Mouse (Mus musculus) liver, adult 2 months (tissue): ENCODE data around the gene Slc9a9. TPM values are rescaled to one million over a fixed set of nuclear protein-coding genes. Genes with fewer than 3 reads are reported as not detected.

Experiments used
- DNase-seq: peaks from one replicate; pipeline ENCODE4 v3.0.0-alpha.2; 2011; ENCODE audit warnings: low read depth, low spot score; ENCODE audit errors: extremely low read depth
- H3K27ac ChIP-seq: fragments of 200-500 bp; replicated peaks from 2 replicates; pipeline ENCODE4 v1.5.1; 2012; ENCODE audit warnings: low read depth, mild to moderate bottlenecking, control low read depth, inconsistent platforms, low read length; ENCODE audit not compliant: insufficient read depth
- H3K27me3 ChIP-seq: fragments of 200-500 bp; 2 replicates; pipeline ENCODE4 v1.6.1; 2012; ENCODE audit warnings: mild to moderate bottlenecking, moderate library complexity, low read length, inconsistent platforms; ENCODE audit not compliant: control insufficient read depth, insufficient read depth
- H3K36me3 ChIP-seq: fragments of 200-500 bp; 2 replicates; pipeline ENCODE4 v1.6.1; 2012; ENCODE audit warnings: low read length, inconsistent platforms; ENCODE audit not compliant: control insufficient read depth, insufficient read depth
- H3K4me1 ChIP-seq: fragments of 200-500 bp; 2 replicates; pipeline ENCODE4 v1.6.1; 2011; ENCODE audit warnings: low read length; ENCODE audit not compliant: control insufficient read depth, insufficient read depth
- H3K4me3 ChIP-seq: fragments of 200-500 bp; 2 replicates; pipeline ENCODE4 v1.5.1; 2011; ENCODE audit warnings: low read depth, mild to moderate bottlenecking, control low read depth, low read length, moderate library complexity; ENCODE audit not compliant: insufficient read depth
- H3K79me2 ChIP-seq: fragments of 200-500 bp; 2 replicates; pipeline ENCODE4 v1.6.1; 2012; ENCODE audit warnings: inconsistent platforms, mild to moderate bottlenecking, low read length, moderate library complexity; ENCODE audit not compliant: control insufficient read depth, insufficient read depth
- H3K9ac ChIP-seq: fragments of 200-500 bp; 2 replicates; pipeline ENCODE4 v1.6.1; 2012; ENCODE audit warnings: low read depth, mild to moderate bottlenecking, control low read depth, inconsistent platforms, low read length
- CTCF ChIP-seq: fragments of 200-500 bp; IDR thresholded peaks from 2 replicates; pipeline ENCODE4 v1.5.1; 2011; ENCODE audit warnings: low read depth, low read length, control low read depth
- POLR2A ChIP-seq: fragments of 200-500 bp; IDR thresholded peaks from 2 replicates; pipeline ENCODE4 v1.6.1; 2011; ENCODE audit warnings: low read length, control low read depth; ENCODE audit not compliant: insufficient read depth; ENCODE audit errors: extremely low read depth
- WGBS: fragments of 180-500 bp; shearing (Covaris S2); methylation state at CpG from one replicate; pipeline ENCODE4 v1.1.7; 2018; 5-methylcytosine and 5-hydroxymethylcytosine counted together
- polyA plus RNA-seq: library from polyadenylated mRNA; depleted of rRNA; stranded (reverse); fragments of >200 nt; gene quantifications from 2 replicates; pipeline ENCODE4 v1.2.3, GENCODE M21; 2012
- total RNA-seq: library from RNA; depleted of rRNA; stranded (reverse); fragments of >200 nt; gene quantifications from 2 replicates; pipeline ENCODE4 v1.2.3, GENCODE M21; 2014

Slc9a9 gene
- total and polyA plus RNA-seq, 2 experiments = 1.7 to 6.0 TPM

GRCm38 (mm10) chr9:94773357-94773756 is 103.6 kb downstream of the Slc9a9 start:
- no peak for TF ChIP-seq POLR2A
- TF ChIP-seq CTCF = no peak
- no peaks in the 10 kb centered on the region for H3K4me1 ChIP-seq
- H3K79me2 ChIP-seq = no peaks in the 10 kb centered on the region
- 75% methylated on average over 4 of the region's 4 CpGs for WGBS
- H3K27ac ChIP-seq = no peak overlapping the region
- H3K27me3 ChIP-seq = no peaks in the 10 kb centered on the region
- no peaks in the 10 kb centered on the region for H3K36me3 ChIP-seq
- no peak for DNase-seq
- no peak overlapping the region for H3K4me3 ChIP-seq
- H3K9ac ChIP-seq = no peak overlapping the region

GRCm38 (mm10) chr9:94788261-94788660 is 118.6 kb downstream of the Slc9a9 start:
- Histone ChIP-seq H3K27me3 (no peaks in the 10 kb centered on the region), H3K36me3 (no peaks in the 10 kb centered on the region), H3K4me3 (no peak overlapping the region), H3K9ac (no peak overlapping the region), H3K27ac (no peak overlapping the region), H3K4me1 (no peaks in the 10 kb centered on the region), H3K79me2 (no peaks in the 10 kb centered on the region)
- WGBS = 85% methylated on average over 3 of the region's 3 CpGs
- no peak for DNase-seq
- no peak for TF ChIP-seq CTCF
- TF ChIP-seq POLR2A = no peak

- TF ChIP-seq POLR2A = no peak
- no peak for TF ChIP-seq CTCF
- Histone ChIP-seq H3K36me3 (no peaks in the 10 kb centered on the region), H3K27me3 (no peaks in the 10 kb centered on the region), H3K4me1 (no peaks in the 10 kb centered on the region), H3K9ac (no peak overlapping the region), H3K79me2 (no peaks in the 10 kb centered on the region), H3K27ac (no peak overlapping the region), H3K4me3 (no peak overlapping the region)
- DNase-seq = no peak
- WGBS = 90% methylated on average over 2 of the region's 2 CpGs
Measured at GRCm38 (mm10) chr9:94790966-94791365, 121.3 kb downstream of the Slc9a9 start.

- Histone ChIP-seq H3K36me3 (no peaks in the 10 kb centered on the region), H3K4me1 (no peaks in the 10 kb centered on the region), H3K4me3 (no peak overlapping the region), H3K27me3 (no peaks in the 10 kb centered on the region), H3K9ac (no peak overlapping the region), H3K27ac (no peak overlapping the region), H3K79me2 (no peaks in the 10 kb centered on the region)
- no peak for DNase-seq
- TF ChIP-seq CTCF = no peak
- no peak for TF ChIP-seq POLR2A
Measured at GRCm38 (mm10) chr9:94803073-94803472, 133.4 kb downstream of the Slc9a9 start.

- no peaks in the 10 kb centered on the region for H3K4me1 ChIP-seq
- H3K36me3 ChIP-seq = no peaks in the 10 kb centered on the region
- H3K27ac ChIP-seq = no peak overlapping the region
- WGBS = 73% methylated on average over 8 of the region's 8 CpGs
- no peaks in the 10 kb centered on the region for H3K27me3 ChIP-seq
- H3K79me2 ChIP-seq = no peaks in the 10 kb centered on the region
- TF ChIP-seq POLR2A (no peak), CTCF (no peak)
- H3K9ac ChIP-seq = no peak overlapping the region
- no peak overlapping the region for H3K4me3 ChIP-seq
- DNase-seq = no peak
Measured at GRCm38 (mm10) chr9:94805506-94805905, 135.8 kb downstream of the Slc9a9 start.

- Histone ChIP-seq H3K36me3 (no peaks in the 10 kb centered on the region), H3K9ac (no peak overlapping the region), H3K27me3 (no peaks in the 10 kb centered on the region), H3K27ac (no peak overlapping the region), H3K4me3 (no peak overlapping the region), H3K79me2 (no peaks in the 10 kb centered on the region), H3K4me1 (no peaks in the 10 kb centered on the region)
- DNase-seq = no peak
- 55% methylated on average over 5 of the region's 5 CpGs for WGBS
- TF ChIP-seq CTCF (no peak), POLR2A (no peak)
Measured at GRCm38 (mm10) chr9:94815518-94815917, 145.8 kb downstream of the Slc9a9 start.
